Mouse (Mus musculus) kidney, postnatal 0 days (tissue): ENCODE measurements at regions not wholly inside any gene's neighbourhood (a gene's known extent, or its start where the extent isn't known, plus 50 kb on each side); places are given as distances from the start of the nearest gene placed in this dataset.

Experiments
- ATAC-seq: fragments of 200-750 bp; cut with Nextera tagmentation; replicated peaks from 2 replicates; pipeline ENCODE4 v1.8.0; 2017; ENCODE audit warnings: low read depth, moderate number of reproducible peaks, moderate TSS enrichment, moderate library complexity; ENCODE audit not compliant: low FRiP score
- DNase-seq: peaks from one replicate; pipeline ENCODE4 v3.0.0-alpha.2; 2016; ENCODE audit warnings: low spot score
- H3K27ac ChIP-seq: fragments of 300-500 bp; sonication (generic); 2 replicates; pipeline ENCODE4 v1.5.1; 2014; ENCODE audit warnings: mild to moderate bottlenecking
- H3K27me3 ChIP-seq: fragments of 300-500 bp; sonication (generic); 2 replicates; pipeline ENCODE4 v1.6.1; 2014; ENCODE audit warnings: low read length, mixed read lengths; ENCODE audit not compliant: insufficient read depth
- H3K36me3 ChIP-seq: fragments of 300-500 bp; sonication (generic); 2 replicates; pipeline ENCODE4 v1.6.1; 2014; ENCODE audit warnings: low read length, mixed read lengths; ENCODE audit not compliant: insufficient read depth
- H3K4me1 ChIP-seq: fragments of 300-500 bp; sonication (generic); replicated peaks from 2 replicates; pipeline ENCODE4 v1.6.1; 2014; ENCODE audit warnings: antibody characterized with exemption, low read length, mixed read lengths; ENCODE audit not compliant: insufficient read depth
- H3K4me2 ChIP-seq: fragments of 300-500 bp; sonication (generic); 2 replicates; pipeline ENCODE4 v1.6.1; 2014; ENCODE audit warnings: mild to moderate bottlenecking, low read length, moderate library complexity, mixed read lengths
- H3K4me3 ChIP-seq: fragments of 300-500 bp; sonication (generic); replicated peaks from 2 replicates; pipeline ENCODE4 v1.5.1; 2014; ENCODE audit warnings: low read depth, low read length
- H3K9ac ChIP-seq: fragments of 300-500 bp; sonication (generic); 2 replicates; pipeline ENCODE4 v1.6.1; 2014; ENCODE audit warnings: low read depth, low read length
- H3K9me3 ChIP-seq: fragments of 300-500 bp; sonication (generic); replicated peaks from 2 replicates; pipeline ENCODE4 v1.6.1; 2016; ENCODE audit warnings: low read length, inconsistent platforms, mixed read lengths
- CTCF ChIP-seq: IDR thresholded peaks from 2 replicates; pipeline ENCODE4 v1.5.1; 2016; ENCODE audit warnings: antibody characterized with exemption, low read depth, mild to moderate bottlenecking, moderate library complexity
- WGBS: fragments of 180-500 bp; shearing (Covaris S2); extraction: QIAGEN DNeasy Blood & Tissue Kit; methylation state at CpG from one replicate; pipeline ENCODE4 v1.1.7; 2014; 5-methylcytosine and 5-hydroxymethylcytosine counted together

DNA sequence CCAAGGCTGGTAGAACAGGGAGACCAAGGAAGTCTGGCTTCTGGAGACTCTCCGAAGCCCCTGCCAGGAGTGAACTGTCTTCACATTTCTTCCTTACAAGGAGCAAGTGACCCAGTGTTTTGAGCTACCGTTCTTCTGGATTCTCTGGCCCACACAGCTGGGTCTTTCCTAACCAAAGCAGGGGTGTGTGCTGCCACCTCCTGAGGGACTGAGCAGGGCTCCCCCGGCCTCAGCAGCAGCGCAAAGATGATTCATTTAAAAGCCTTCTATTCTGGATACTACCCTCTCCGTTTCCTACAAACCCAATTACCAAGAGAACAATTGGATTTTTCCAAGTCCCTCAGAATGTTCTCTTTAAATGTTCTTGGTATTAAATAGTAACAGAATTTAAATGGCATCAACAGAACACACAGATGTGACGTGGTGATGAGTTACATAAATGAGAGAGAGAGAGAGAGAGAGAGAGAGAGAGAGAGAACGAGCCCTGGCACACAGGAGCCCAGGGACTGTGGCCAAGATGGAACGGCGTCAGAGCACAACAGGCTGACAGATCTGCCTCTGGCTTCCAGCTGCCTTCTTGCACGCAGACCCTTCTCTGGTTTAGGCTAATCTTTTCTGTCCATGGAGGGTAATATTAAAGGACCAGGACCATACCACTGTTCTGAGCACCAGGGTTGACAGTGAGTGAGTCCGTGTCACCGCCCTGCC, 191.6 kb downstream of the Agtpbp1 start:
- no peaks in the 10 kb centered on the region for H3K9me3 ChIP-seq
- no peaks in the 10 kb centered on the region for H3K36me3 ChIP-seq
- DNase-seq (no peak), ATAC-seq (no peak)
- no peaks in the 10 kb centered on the region for H3K27me3 ChIP-seq
- no peak overlapping the region for H3K4me3 ChIP-seq
- no peak overlapping the region for H3K27ac ChIP-seq
- H3K9ac ChIP-seq: no peak overlapping the region
- H3K4me1 ChIP-seq: no peaks in the 10 kb centered on the region
- no peak for TF ChIP-seq CTCF
- 81% methylated on average over 12 of the region's 12 CpGs for WGBS
- no peak overlapping the region for H3K4me2 ChIP-seq

- no peak for TF ChIP-seq CTCF
- no peak overlapping the region for H3K9ac ChIP-seq
Measured at GRCm38 (mm10) chr13:59392828-59393227, 192.2 kb downstream of the Agtpbp1 start.

DNA sequence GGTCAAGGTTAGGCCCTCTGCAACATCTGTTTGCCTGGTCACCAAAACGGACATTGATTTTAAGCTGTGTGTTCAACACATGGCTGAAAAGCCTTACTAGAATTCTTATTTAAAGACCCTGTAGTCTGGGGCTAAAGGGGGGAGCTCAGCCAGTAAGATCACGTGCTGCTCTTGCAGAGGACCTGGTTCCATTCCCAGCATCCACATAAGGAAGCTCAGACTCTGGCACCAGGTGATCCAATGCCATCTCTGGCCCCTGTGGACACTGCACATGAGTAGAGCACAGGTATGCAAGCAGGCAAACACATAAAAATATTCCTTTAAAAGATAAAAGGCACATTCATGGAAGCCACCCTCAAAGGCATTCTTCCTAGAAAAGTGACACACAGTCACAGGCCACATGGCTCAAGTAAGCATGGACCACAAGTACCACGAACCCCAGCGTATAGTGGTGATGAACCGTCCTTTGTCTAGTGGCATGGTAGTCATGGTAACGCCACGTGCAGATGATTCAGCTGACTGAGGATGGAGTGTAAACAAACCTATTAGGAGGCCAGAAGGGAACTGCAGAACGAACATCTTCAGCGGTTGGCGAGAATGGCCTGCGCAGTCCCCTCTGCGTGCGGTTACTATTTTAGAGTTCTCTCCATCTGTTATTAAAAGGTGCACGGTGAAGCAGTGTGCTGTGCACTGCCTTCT, 197.3 kb downstream of the Agtpbp1 start:
- no peak for TF ChIP-seq CTCF
- Histone ChIP-seq H3K27ac (no peak overlapping the region), H3K9ac (no peak overlapping the region), H3K4me3 (no peak overlapping the region), H3K36me3 (no peaks in the 10 kb centered on the region), H3K4me2 (no peak overlapping the region), H3K27me3 (no peaks in the 10 kb centered on the region), H3K4me1 (no peaks in the 10 kb centered on the region), H3K9me3 (no peaks in the 10 kb centered on the region)
- DNase-seq (no peak), ATAC-seq (no peak)
- WGBS: 77% methylated on average over 14 of the region's 14 CpGs

More at GRCm38 (mm10) chr13:59392828-59393227, 192.2 kb downstream of the Agtpbp1 start:
- 81% methylated on average over 4 of the region's 4 CpGs for WGBS
- H3K4me2 ChIP-seq: no peak overlapping the region
- H3K9me3 ChIP-seq: no peaks in the 10 kb centered on the region
- H3K4me1 ChIP-seq: no peaks in the 10 kb centered on the region
- no peak overlapping the region for H3K27ac ChIP-seq
- H3K27me3 ChIP-seq: no peaks in the 10 kb centered on the region
- DNase-seq (no peak), ATAC-seq (no peak)
- no peaks in the 10 kb centered on the region for H3K36me3 ChIP-seq
- no peak overlapping the region for H3K4me3 ChIP-seq

GRCm38 (mm10) chr13:59386935-59387540, 198.0 kb downstream of the Agtpbp1 start:
- no peak for DNase-seq
- no peaks in the 10 kb centered on the region for H3K36me3 ChIP-seq
- no peaks in the 10 kb centered on the region for H3K4me1 ChIP-seq
- no peaks in the 10 kb centered on the region for H3K27me3 ChIP-seq
- H3K4me2 ChIP-seq: no peak overlapping the region
- no peaks in the 10 kb centered on the region for H3K9me3 ChIP-seq
- 71% methylated on average over 7 of the region's 7 CpGs for WGBS
- H3K4me3 ChIP-seq: no peak overlapping the region
- TF ChIP-seq CTCF: no peak
- no peak overlapping the region for H3K27ac ChIP-seq
- ATAC-seq: no peak
- no peak overlapping the region for H3K9ac ChIP-seq

DNA sequence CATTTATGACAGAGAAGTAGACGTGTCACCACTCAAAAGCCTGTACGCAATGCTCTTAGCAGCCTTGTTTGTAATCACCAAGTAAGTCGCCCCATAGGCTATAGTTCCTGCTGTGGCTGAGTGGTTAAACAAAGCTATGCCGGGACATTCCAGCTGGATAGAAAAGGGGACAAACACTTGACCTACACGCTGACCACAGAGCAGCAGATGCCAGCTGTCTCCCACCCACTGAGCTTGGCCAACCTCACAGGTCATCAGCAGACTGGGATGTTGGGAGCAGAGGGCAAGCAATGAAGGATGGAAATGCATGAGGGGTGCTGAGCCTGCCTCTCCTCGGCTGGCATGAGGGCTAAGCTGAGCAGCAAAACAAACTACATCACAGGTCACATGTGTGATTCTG, 199.2 kb downstream of the Agtpbp1 start:
- Histone ChIP-seq H3K9me3 (no peaks in the 10 kb centered on the region), H3K27ac (no peak overlapping the region), H3K4me2 (no peak overlapping the region), H3K9ac (no peak overlapping the region), H3K27me3 (no peaks in the 10 kb centered on the region), H3K4me3 (no peak overlapping the region), H3K4me1 (no peaks in the 10 kb centered on the region), H3K36me3 (no peaks in the 10 kb centered on the region)
- ATAC-seq (no peak), DNase-seq (no peak)
- WGBS: 67% methylated on average over 6 of the region's 6 CpGs
- TF ChIP-seq CTCF: no peak

GRCm38 (mm10) chr13:59370141-59370816, 214.7 kb downstream of the Agtpbp1 start:
- H3K9ac ChIP-seq: no peak overlapping the region
- ATAC-seq (no peak), DNase-seq (no peak)
- H3K27ac ChIP-seq: no peak overlapping the region
- H3K4me1 ChIP-seq: no peaks in the 10 kb centered on the region
- no peaks in the 10 kb centered on the region for H3K36me3 ChIP-seq
- 76% methylated on average over 12 of the region's 12 CpGs for WGBS
- no peak for TF ChIP-seq CTCF
- no peak overlapping the region for H3K4me2 ChIP-seq
- no peaks in the 10 kb centered on the region for H3K27me3 ChIP-seq
- H3K4me3 ChIP-seq: no peak overlapping the region
- no peaks in the 10 kb centered on the region for H3K9me3 ChIP-seq
